Mouse (Mus musculus) CH12.LX (cell line): ENCODE measurements around the gene Wdr26. TPM values are rescaled to one million over a fixed set of nuclear protein-coding genes. Genes with fewer than 3 reads are reported as not detected.

Experiments
- DNase-seq: peaks from one replicate; pipeline ENCODE4 v3.0.0-alpha.2; 2013; ENCODE audit errors: extremely low read depth
- H3K27ac ChIP-seq: 2 replicates; pipeline ENCODE4 v1.5.1; 2012; ENCODE audit warnings: low read depth, mild to moderate bottlenecking, control low read depth, moderate library complexity; ENCODE audit not compliant: insufficient read depth
- H3K27me3 ChIP-seq: replicated peaks from 2 replicates; pipeline ENCODE3; 2012; ENCODE audit warnings: inconsistent platforms
- H3K36me3 ChIP-seq, 2 experiments: replicated peaks in 1 of 2; 2 replicates each; pipeline versions ENCODE3 to v1.6.1; 2012; ENCODE audit warnings: inconsistent platforms in 1 of 2, low read length in 1 of 2, mild to moderate bottlenecking in 1 of 2, mixed read lengths in 1 of 2, moderate library complexity in 1 of 2; ENCODE audit not compliant: control insufficient read depth in 1 of 2, insufficient read depth in 1 of 2
- H3K4me1 ChIP-seq, 2 experiments: 2 replicates each; pipeline ENCODE4 v1.6.1; 2012; ENCODE audit warnings: inconsistent platforms in 1 of 2, moderate library complexity in 1 of 2; ENCODE audit not compliant: insufficient read depth in 2 of 2, control insufficient read depth in 1 of 2
- H3K4me2 ChIP-seq: 2 replicates; pipeline ENCODE4 v1.6.1; 2012; ENCODE audit warnings: low read depth, mild to moderate bottlenecking, control low read depth; ENCODE audit not compliant: poor library complexity, insufficient read depth, severe bottlenecking
- H3K4me3 ChIP-seq, 3 experiments: fragments of 150-350 bp in 1 of 3; sonication (generic) in 1 of 3; replicated peaks in 1 of 3; 2 replicates each; pipeline versions ENCODE3 to v1.5.1; 2011 to 2012; ENCODE audit warnings: low read depth in 2 of 3, low read length in 2 of 3, mild to moderate bottlenecking in 2 of 3, moderate library complexity in 2 of 3, control low read depth in 1 of 3, improper control_type of control experiment in 1 of 3, inconsistent platforms in 1 of 3, mixed read lengths in 1 of 3; ENCODE audit not compliant: poor library complexity in 1 of 3
- H3K79me2 ChIP-seq: replicated peaks from 2 replicates; pipeline ENCODE4 v1.6.1; 2012; ENCODE audit warnings: mild to moderate bottlenecking, moderate library complexity; ENCODE audit not compliant: control insufficient read depth, poor library complexity, insufficient read depth, severe bottlenecking; ENCODE audit errors: extremely low read depth
- H3K9ac ChIP-seq: 2 replicates; pipeline ENCODE4 v1.6.1; 2012; ENCODE audit warnings: low read depth, mild to moderate bottlenecking, control low read depth, moderate library complexity; ENCODE audit not compliant: insufficient read depth
- H3K9me3 ChIP-seq: replicated peaks from 2 replicates; pipeline ENCODE3; 2012; ENCODE audit warnings: low read length, inconsistent platforms, mixed read lengths
- CHD1 ChIP-seq: IDR thresholded peaks from 2 replicates; pipeline ENCODE4 v1.6.1; 2012; ENCODE audit warnings: low read depth, low read length, improper control_type of control experiment, inconsistent platforms
- CHD2 ChIP-seq: IDR thresholded peaks from 2 replicates; pipeline ENCODE4 v1.6.1; 2011; ENCODE audit warnings: low read length, improper control_type of control experiment
- E2F4 ChIP-seq: IDR thresholded peaks from 2 replicates; pipeline ENCODE4 v1.6.1; 2011; ENCODE audit warnings: low read depth, low read length, improper control_type of control experiment; ENCODE audit not compliant: insufficient replicate concordance
- EP300 ChIP-seq: IDR thresholded peaks from 2 replicates; pipeline ENCODE4 v1.6.1; 2011; ENCODE audit warnings: low read length, improper control_type of control experiment
- ETS1 ChIP-seq: conservative IDR thresholded peaks from 2 replicates; pipeline ENCODE4 v1.6.1; 2012; ENCODE audit warnings: low read depth, mild to moderate bottlenecking, inconsistent platforms, low read length, improper control_type of control experiment, moderate library complexity
- GABPA ChIP-seq: IDR thresholded peaks from 2 replicates; pipeline ENCODE4 v1.6.1; 2012; ENCODE audit warnings: low read depth, low read length, improper control_type of control experiment, inconsistent platforms; ENCODE audit not compliant: insufficient replicate concordance
- IRF4 ChIP-seq: IDR thresholded peaks from 2 replicates; pipeline ENCODE4 v1.6.1; 2014; ENCODE audit warnings: low read depth, mild to moderate bottlenecking, inconsistent platforms, low read length, improper control_type of control experiment
- JUND ChIP-seq: conservative IDR thresholded peaks from 2 replicates; pipeline ENCODE4 v1.6.1; 2011; ENCODE audit warnings: low read depth, low read length, improper control_type of control experiment
- MAZ ChIP-seq: IDR thresholded peaks from 2 replicates; pipeline ENCODE4 v1.6.1; 2012; ENCODE audit warnings: low read depth, mild to moderate bottlenecking, inconsistent platforms, low read length, improper control_type of control experiment, moderate library complexity
- MXI1 ChIP-seq: IDR thresholded peaks from 2 replicates; pipeline ENCODE4 v1.6.1; 2011; ENCODE audit warnings: mild to moderate bottlenecking, low read depth, low read length, improper control_type of control experiment
- NELFE ChIP-seq: IDR thresholded peaks from 2 replicates; pipeline ENCODE4 v1.6.1; 2011; ENCODE audit warnings: low read depth, low read length, improper control_type of control experiment
- NRF1 ChIP-seq: IDR thresholded peaks from 2 replicates; pipeline ENCODE4 v1.6.1; 2014; ENCODE audit warnings: low read depth, mild to moderate bottlenecking, inconsistent platforms, low read length, improper control_type of control experiment, moderate library complexity
- PAX5 ChIP-seq: IDR thresholded peaks from 2 replicates; pipeline ENCODE4 v1.6.1; 2012; ENCODE audit warnings: low read length, inconsistent platforms, mixed read lengths
- POLR2AphosphoS2 ChIP-seq: IDR thresholded peaks from 2 replicates; pipeline ENCODE4 v1.6.1; 2011; ENCODE audit warnings: low read depth, low read length, improper control_type of control experiment
- RCOR1 ChIP-seq: conservative IDR thresholded peaks from 2 replicates; pipeline ENCODE4 v1.6.1; 2012; ENCODE audit warnings: low read depth, mild to moderate bottlenecking, inconsistent platforms, low read length, improper control_type of control experiment
- SIN3A ChIP-seq: IDR thresholded peaks from 2 replicates; pipeline ENCODE4 v1.6.1; 2012; ENCODE audit warnings: low read length, improper control_type of control experiment, inconsistent platforms
- TBP ChIP-seq: conservative IDR thresholded peaks from 2 replicates; pipeline ENCODE4 v1.6.1; 2011; ENCODE audit warnings: low read depth, low read length, improper control_type of control experiment
- TCF12 ChIP-seq: IDR thresholded peaks from 2 replicates; pipeline ENCODE4 v1.6.1; 2014; ENCODE audit warnings: low read depth, mild to moderate bottlenecking, inconsistent platforms, low read length, improper control_type of control experiment
- UBTF ChIP-seq: IDR thresholded peaks from 2 replicates; pipeline ENCODE4 v1.6.1; 2012; ENCODE audit warnings: low read depth, mild to moderate bottlenecking, inconsistent platforms, low read length, improper control_type of control experiment, moderate library complexity
- USF1 ChIP-seq: IDR thresholded peaks from 2 replicates; pipeline ENCODE4 v1.6.1; 2014; ENCODE audit warnings: low read depth, mild to moderate bottlenecking, inconsistent platforms, low read length, improper control_type of control experiment
- USF2 ChIP-seq: conservative IDR thresholded peaks from 2 replicates; pipeline ENCODE4 v1.6.1; 2011; ENCODE audit warnings: low read depth, low read length, improper control_type of control experiment
- ZKSCAN1 ChIP-seq: IDR thresholded peaks from 2 replicates; pipeline ENCODE4 v1.6.1; 2012; ENCODE audit warnings: low read depth, inconsistent platforms, low read length, improper control_type of control experiment, borderline replicate concordance
- ZMIZ1 ChIP-seq: IDR thresholded peaks from 2 replicates; pipeline ENCODE4 v1.6.1; 2012; ENCODE audit warnings: low read depth, mild to moderate bottlenecking, inconsistent platforms, low read length, improper control_type of control experiment
- ZNF384 ChIP-seq: IDR thresholded peaks from 2 replicates; pipeline ENCODE4 v1.6.1; 2012; ENCODE audit warnings: low read depth, low read length, improper control_type of control experiment, inconsistent platforms
- dilution Hi-C: fragments of 300-500 bp; cut with MboI; formaldehyde crosslinking; loops from 2 replicates; pipeline ENCODE4 v1.14.3; 2020; ENCODE audit warnings: low sequenced_read_pairs; ENCODE audit not compliant: extremely low pct_unique_long_range_greater_than_20kb, extremely low pct_ligation_motif_present
- in situ Hi-C: fragments of 300-500 bp; cut with MboI; formaldehyde crosslinking; loops from 3 replicates; pipeline ENCODE4 v1.14.3; 2019; ENCODE audit warnings: low sequenced_read_pairs, low pct_ligation_motif_present, low pct_unique_long_range_greater_than_20kb, mixed read lengths
- polyA plus RNA-seq: library from polyadenylated mRNA; unstranded; fragments of >175 nt; gene quantifications from 2 replicates; pipeline ENCODE4 v1.2.1, GENCODE M21; 2012; ENCODE audit warnings: low read depth; ENCODE audit not compliant: insufficient read length
- total RNA-seq, 2 experiments: library from RNA; depleted of rRNA; stranded (reverse); fragments of 300-350 nt in 1 of 2; fragments of >200 nt in 1 of 2; gene quantifications; 2 replicates each; pipeline ENCODE4 v1.2.3; 2012 to 2014

Wdr26 gene
- total and polyA plus RNA-seq, 3 experiments = 32.4 to 65.0 (median 34.2) TPM

GRCm38 (mm10) chr1:181234326-181235035, 22.7 kb upstream of the Wdr26 start (continued):
- TF ChIP-seq NELFE (no peak), ETS1 (no peak), E2F4 (no peak), ZNF384 (no peak), RCOR1 (no peak), POLR2AphosphoS2 (no peak), TBP (no peak), USF1 (peak; percentile 72), USF2 (peak; percentile 66), PAX5 (no peak), MAZ (no peak), MXI1 (no peak), EP300 (no peak), ZKSCAN1 (no peak), CHD2 (no peak)
- TF ChIP-seq, all 38 proteins: peak for 5

GRCm38 (mm10) chr1:181233734-181234133, 21.9 kb upstream of the Wdr26 start:
- Histone ChIP-seq H3K27me3 (no peaks in the 10 kb centered on the region), H3K36me3 (no peaks in the 10 kb centered on the region), H3K4me3 (peak overlapping the region in 1 of 3 experiments; percentile 32), H3K9me3 (no peaks in the 10 kb centered on the region), H3K4me2 (no peak overlapping the region)
- dilution Hi-C loops = no loop called here
- in situ Hi-C loops = no loop called here
- TF ChIP-seq GABPA = no peak
- no peak for TF ChIP-seq ZMIZ1
- no peak for TF ChIP-seq NRF1
- no peak for TF ChIP-seq USF2
- TF ChIP-seq EP300 = no peak
- TF ChIP-seq SIN3A = no peak
- TF ChIP-seq MAZ = no peak
- no peak for TF ChIP-seq TCF12
- no peak for TF ChIP-seq CHD1
- no peak for TF ChIP-seq UBTF
- TF ChIP-seq IRF4 = no peak
- TF ChIP-seq JUND = no peak
- no peak for TF ChIP-seq ZKSCAN1
- TF ChIP-seq, all 38 proteins: peak for 0
- H3K27ac ChIP-seq = no peak overlapping the region
- no peaks in the 10 kb centered on the region for H3K79me2 ChIP-seq
- H3K4me1 ChIP-seq = peaks cover 15 to 53% of the 10 kb centered on the region in 2 experiments
- no peak for DNase-seq
- no peak overlapping the region for H3K9ac ChIP-seq
